Mouse (Mus musculus): ENCODE data around the gene Ccdc9b. TPM values are rescaled to one million over a fixed set of nuclear protein-coding genes. Genes with fewer than 3 reads are reported as not detected.

The Ccdc9b gene
- polyA plus RNA-seq, 1 experiment from 2014 or later, result 0.19 TPM

DNA sequence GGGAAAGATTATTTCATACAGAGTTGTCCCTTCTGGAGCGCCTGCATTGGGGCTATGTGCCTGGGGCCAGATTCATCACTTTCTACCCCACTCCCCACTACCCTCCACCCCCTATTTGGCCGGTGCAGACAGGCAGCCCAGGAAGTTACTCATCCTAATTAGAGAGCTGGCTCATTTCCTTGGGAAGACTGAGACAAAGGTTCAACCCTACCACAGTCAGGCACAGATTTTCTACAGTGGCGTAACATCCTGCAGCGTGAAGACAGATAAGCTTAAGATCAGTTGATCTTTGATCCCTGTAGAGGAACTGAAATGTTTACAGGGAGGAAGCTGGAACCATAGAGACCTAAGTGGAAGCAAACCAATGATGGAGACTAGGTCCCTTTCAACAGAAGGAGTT, 19.8 kb upstream of the Ccdc9b start:
- DNase-seq (ENCODE audit: low spot score) (no peak), ATAC-seq (replicated peaks; ENCODE audit: low FRiP score) (no peak)
- peaks cover 6% of the 10 kb centered on the region; the same call in 1 of the 2 replicates for H3K27me3 ChIP-seq (replicated peaks; ENCODE audit: control insufficient read depth, insufficient read depth, low read length)
- no peaks in the 10 kb centered on the region for H3K36me3 ChIP-seq (ENCODE audit: control insufficient read depth, insufficient read depth, low read length)
- no peak overlapping the region for H3K9ac ChIP-seq (ENCODE audit: low read depth, low read length)
- no peak overlapping the region for H3K4me2 ChIP-seq
- no peak overlapping the region for H3K4me3 ChIP-seq (ENCODE audit: low read depth, low read length)
- H3K9me3 ChIP-seq (ENCODE audit: control insufficient read depth, low read length), result no peaks in the 10 kb centered on the region
- H3K4me1 ChIP-seq (replicated peaks; ENCODE audit: control insufficient read depth, insufficient read depth, low read length), result peaks cover 20% of the 10 kb centered on the region
- WGBS, result 28% methylated on average over 4 of the region's 4 CpGs
- no peak overlapping the region for H3K27ac ChIP-seq (ENCODE audit: low read depth, low read length)

DNA sequence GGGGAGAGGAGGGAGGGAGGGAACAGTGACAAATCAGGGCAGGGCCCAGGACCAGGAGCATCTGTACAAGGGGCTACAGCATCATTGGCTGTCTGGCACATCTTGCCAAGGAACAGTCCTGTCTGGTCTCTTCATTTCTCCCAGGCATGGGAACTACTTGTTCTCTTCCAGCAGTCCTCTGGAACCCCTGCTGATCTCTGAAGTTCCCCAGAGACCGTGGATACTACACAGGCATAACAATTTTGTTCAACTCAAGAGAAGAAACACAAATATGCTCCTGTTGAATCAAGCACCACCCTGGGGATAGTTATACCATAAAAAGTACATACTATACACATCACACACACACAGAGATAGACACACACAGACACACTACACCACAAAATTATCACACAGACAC, 18.7 kb upstream of the Ccdc9b start:
- Histone ChIP-seq H3K9ac (ENCODE audit: low read depth, low read length) (no peak overlapping the region), H3K9me3 (ENCODE audit: control insufficient read depth, low read length) (no peaks in the 10 kb centered on the region), H3K4me3 (ENCODE audit: low read depth, low read length) (no peak overlapping the region), H3K4me2 (no peak overlapping the region), H3K27me3 (replicated peaks; ENCODE audit: control insufficient read depth, insufficient read depth, low read length) (peaks cover 6% of the 10 kb centered on the region; the same call in 1 of the 2 replicates), H3K36me3 (ENCODE audit: control insufficient read depth, insufficient read depth, low read length) (no peaks in the 10 kb centered on the region), H3K4me1 (replicated peaks; ENCODE audit: control insufficient read depth, insufficient read depth, low read length) (peaks cover 14% of the 10 kb centered on the region), H3K27ac (ENCODE audit: low read depth, low read length) (no peak overlapping the region)
- DNase-seq (ENCODE audit: low spot score) (no peak), ATAC-seq (replicated peaks; ENCODE audit: low FRiP score) (no peak)
- WGBS, result 46% methylated on average over 1 of the region's 1 CpGs

DNA sequence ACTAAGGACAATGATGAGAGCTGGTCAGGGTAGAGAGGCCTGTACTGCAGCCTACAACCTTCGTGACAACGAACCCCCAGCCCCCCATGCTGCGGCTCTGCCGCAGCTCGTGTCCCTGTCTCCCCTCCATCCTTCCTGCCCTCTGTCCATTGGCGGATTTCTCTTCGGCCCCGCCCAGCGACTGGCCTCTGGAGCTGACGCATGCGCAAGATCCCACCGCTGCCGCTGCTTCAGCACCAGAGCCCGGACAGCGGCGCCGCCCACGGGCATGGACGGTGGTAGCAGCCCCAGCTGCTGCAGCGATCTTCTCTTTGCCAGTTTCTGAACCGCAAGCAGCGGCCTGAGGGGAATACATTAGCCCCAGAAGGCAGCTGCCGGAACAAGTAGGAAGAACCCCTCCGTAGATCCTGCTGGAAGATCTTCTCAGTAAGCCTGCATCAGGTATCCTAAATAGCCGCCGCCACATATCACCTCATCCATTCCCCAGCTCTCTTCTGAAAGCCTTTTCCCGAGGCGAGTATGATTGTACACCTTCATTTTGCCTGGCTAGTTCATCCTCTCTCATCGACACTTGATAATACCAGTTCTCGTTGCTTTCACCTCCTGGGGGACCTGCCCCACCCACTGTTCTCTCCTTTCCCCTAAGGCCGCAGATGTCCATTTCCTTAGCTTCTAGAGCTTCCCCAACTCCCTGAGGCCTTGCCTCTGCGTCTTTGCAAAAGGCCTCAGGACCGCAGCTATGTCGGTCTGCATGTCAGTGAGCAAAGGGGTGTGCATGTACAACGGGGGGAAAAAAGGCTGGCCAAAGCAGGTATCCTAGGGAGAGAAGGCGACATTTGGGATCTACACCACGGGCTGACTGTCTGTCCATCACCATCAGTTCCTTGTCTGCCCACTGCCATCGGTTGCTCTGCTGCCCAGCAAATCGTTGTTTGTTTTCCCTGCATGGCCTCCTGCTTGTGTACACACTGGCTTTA, 17.3 kb upstream of the Ccdc9b start, which contains the start of gene Disp2:
Gene Disp2, plus strand, starts transcription at position 216 of the 977 bp plus-strand sequence.
- Histone ChIP-seq H3K4me3 (ENCODE audit: low read depth, low read length) (peak within 1 kb of the TSS; percentile 39), H3K27me3 (replicated peaks; ENCODE audit: control insufficient read depth, insufficient read depth, low read length) (peaks cover 6% of the 10 kb centered on the region; the same call in 1 of the 2 replicates), H3K27ac (ENCODE audit: low read depth, low read length) (no peak within 1 kb of the TSS), H3K36me3 (ENCODE audit: control insufficient read depth, insufficient read depth, low read length) (no peaks in the 10 kb centered on the region), H3K4me2 (peak within 1 kb of the TSS; percentile 72), H3K9ac (ENCODE audit: low read depth, low read length) (no peak within 1 kb of the TSS), H3K4me1 (replicated peaks; ENCODE audit: control insufficient read depth, insufficient read depth, low read length) (peaks cover 14% of the 10 kb centered on the region), H3K9me3 (ENCODE audit: control insufficient read depth, low read length) (no peaks in the 10 kb centered on the region)
- ATAC-seq (replicated peaks; ENCODE audit: low FRiP score) (peak; percentile 79), DNase-seq (ENCODE audit: low spot score) (peak; percentile 92)
- WGBS, result 13% methylated on average over 39 of the region's 39 CpGs

DNA sequence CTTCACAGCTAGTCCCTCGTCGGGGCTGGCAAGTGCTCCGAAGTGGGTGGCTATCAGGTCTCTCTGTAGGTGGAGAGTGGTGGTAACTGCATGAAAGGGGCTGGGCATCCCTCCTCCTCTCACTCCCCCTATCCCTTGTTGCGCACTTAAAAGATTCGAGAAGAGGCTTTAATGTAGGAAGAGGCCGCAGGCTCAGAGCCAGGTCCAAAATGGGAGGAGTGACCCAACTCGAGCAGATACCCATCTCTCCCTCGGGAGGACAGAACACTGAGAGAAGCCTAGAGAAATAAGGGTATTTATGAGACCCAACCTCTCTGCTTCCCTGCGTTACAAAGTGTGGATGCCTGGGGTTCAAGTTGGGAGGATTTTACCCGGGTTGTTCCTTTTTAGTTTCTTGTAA, 16.6 kb upstream of the Ccdc9b start:
- 21% methylated on average over 10 of the region's 10 CpGs for WGBS
- ATAC-seq (replicated peaks; ENCODE audit: low FRiP score), result no peak
- Histone ChIP-seq H3K36me3 (ENCODE audit: control insufficient read depth, insufficient read depth, low read length) (no peaks in the 10 kb centered on the region), H3K4me3 (ENCODE audit: low read depth, low read length) (peak overlapping the region; percentile 39), H3K27me3 (replicated peaks; ENCODE audit: control insufficient read depth, insufficient read depth, low read length) (peaks cover 6% of the 10 kb centered on the region; the same call in 1 of the 2 replicates), H3K9ac (ENCODE audit: low read depth, low read length) (no peak overlapping the region), H3K9me3 (ENCODE audit: control insufficient read depth, low read length) (no peaks in the 10 kb centered on the region), H3K4me2 (peak overlapping the region; percentile 72), H3K27ac (ENCODE audit: low read depth, low read length) (no peak overlapping the region), H3K4me1 (replicated peaks; ENCODE audit: control insufficient read depth, insufficient read depth, low read length) (peaks cover 14% of the 10 kb centered on the region)
- DNase-seq (ENCODE audit: low spot score), result no peak

DNA sequence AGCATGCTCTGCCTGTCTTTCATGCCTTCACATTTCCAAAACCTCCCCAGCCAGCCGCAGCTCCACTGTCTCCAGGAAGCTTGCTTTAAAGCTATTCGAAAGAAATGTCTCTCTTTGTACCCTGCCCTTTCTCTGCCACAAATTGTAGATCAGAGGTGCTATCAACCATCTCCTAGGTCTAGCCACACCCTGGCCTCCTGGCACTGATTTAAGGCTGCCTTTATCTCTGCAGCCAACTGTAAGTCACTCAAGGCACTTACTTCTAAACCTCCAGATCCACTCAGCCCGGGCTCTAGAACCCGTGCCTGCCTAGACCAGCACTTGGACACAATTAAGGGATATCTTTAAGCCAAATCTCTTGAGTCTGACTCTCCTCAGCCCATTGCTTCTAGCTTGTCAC, 16.0 kb upstream of the Ccdc9b start:
- Histone ChIP-seq H3K4me1 (replicated peaks; ENCODE audit: control insufficient read depth, insufficient read depth, low read length) (peaks cover 14% of the 10 kb centered on the region), H3K36me3 (ENCODE audit: control insufficient read depth, insufficient read depth, low read length) (no peaks in the 10 kb centered on the region), H3K27ac (ENCODE audit: low read depth, low read length) (no peak overlapping the region), H3K9me3 (ENCODE audit: control insufficient read depth, low read length) (no peaks in the 10 kb centered on the region), H3K9ac (ENCODE audit: low read depth, low read length) (no peak overlapping the region), H3K4me3 (ENCODE audit: low read depth, low read length) (no peak overlapping the region), H3K4me2 (no peak overlapping the region), H3K27me3 (replicated peaks; ENCODE audit: control insufficient read depth, insufficient read depth, low read length) (peaks cover 6% of the 10 kb centered on the region; the same call in 1 of the 2 replicates)
- ATAC-seq (replicated peaks; ENCODE audit: low FRiP score) (no peak), DNase-seq (ENCODE audit: low spot score) (no peak)
- WGBS, result 65% methylated on average over 4 of the region's 4 CpGs

DNA sequence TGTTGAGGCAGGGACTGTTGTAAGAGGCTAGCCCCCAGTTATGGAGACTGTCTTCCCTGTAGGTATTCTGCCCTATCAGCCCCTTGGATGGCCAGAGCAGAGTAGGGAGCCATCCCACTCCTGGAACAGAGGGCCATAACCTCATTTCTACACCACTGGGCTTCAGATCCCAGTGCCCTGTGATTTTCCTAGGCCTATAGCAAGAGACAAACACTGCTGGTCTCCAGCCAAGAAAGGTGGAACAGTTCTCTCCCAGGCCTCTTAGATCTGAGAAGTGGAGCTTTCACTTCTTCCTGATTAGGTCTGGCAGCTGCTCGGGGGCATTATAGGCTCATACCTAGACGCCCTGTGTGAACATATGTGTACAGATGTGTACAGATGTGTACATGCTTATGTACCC, 13.8 kb upstream of the Ccdc9b start:
- Histone ChIP-seq H3K9me3 (ENCODE audit: control insufficient read depth, low read length) (no peaks in the 10 kb centered on the region), H3K27me3 (replicated peaks; ENCODE audit: control insufficient read depth, insufficient read depth, low read length) (peaks cover 6% of the 10 kb centered on the region; the same call in 1 of the 2 replicates), H3K4me1 (replicated peaks; ENCODE audit: control insufficient read depth, insufficient read depth, low read length) (peaks cover 11% of the 10 kb centered on the region), H3K36me3 (ENCODE audit: control insufficient read depth, insufficient read depth, low read length) (no peaks in the 10 kb centered on the region), H3K4me2 (no peak overlapping the region), H3K9ac (ENCODE audit: low read depth, low read length) (no peak overlapping the region), H3K27ac (ENCODE audit: low read depth, low read length) (no peak overlapping the region), H3K4me3 (ENCODE audit: low read depth, low read length) (no peak overlapping the region)
- ATAC-seq (replicated peaks; ENCODE audit: low FRiP score) (no peak), DNase-seq (ENCODE audit: low spot score) (no peak)
- 69% methylated on average over 2 of the region's 2 CpGs for WGBS

DNA sequence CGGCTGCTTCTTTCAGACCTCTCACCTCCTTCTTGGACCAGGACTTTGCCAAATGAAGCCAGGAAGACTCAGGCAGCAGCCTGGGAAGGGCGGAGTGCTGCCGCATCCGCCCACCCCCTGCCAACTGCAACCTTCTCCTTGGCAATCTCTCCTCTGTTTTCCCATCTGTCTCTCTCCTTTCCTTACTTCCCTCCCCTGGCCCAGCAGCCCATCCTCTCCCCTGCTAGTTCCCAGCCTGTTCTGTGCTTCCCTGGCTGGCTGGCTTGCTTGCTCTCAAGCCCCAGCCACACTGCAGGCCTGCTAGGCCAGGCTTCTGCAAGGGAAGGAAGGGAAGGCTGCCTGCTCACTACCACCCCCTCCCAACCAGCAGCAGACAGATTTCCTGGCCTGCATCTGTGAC, 13.4 kb upstream of the Ccdc9b start:
- Histone ChIP-seq H3K36me3 (ENCODE audit: control insufficient read depth, insufficient read depth, low read length) (no peaks in the 10 kb centered on the region), H3K4me2 (no peak overlapping the region), H3K9ac (ENCODE audit: low read depth, low read length) (no peak overlapping the region), H3K27ac (ENCODE audit: low read depth, low read length) (no peak overlapping the region), H3K4me3 (ENCODE audit: low read depth, low read length) (no peak overlapping the region), H3K9me3 (ENCODE audit: control insufficient read depth, low read length) (no peaks in the 10 kb centered on the region), H3K4me1 (replicated peaks; ENCODE audit: control insufficient read depth, insufficient read depth, low read length) (peaks cover 11% of the 10 kb centered on the region), H3K27me3 (replicated peaks; ENCODE audit: control insufficient read depth, insufficient read depth, low read length) (peaks cover 6% of the 10 kb centered on the region; the same call in 1 of the 2 replicates)
- ATAC-seq (replicated peaks; ENCODE audit: low FRiP score) (no peak), DNase-seq (ENCODE audit: low spot score) (no peak)
- WGBS, result 74% methylated on average over 3 of the region's 4 CpGs

DNA sequence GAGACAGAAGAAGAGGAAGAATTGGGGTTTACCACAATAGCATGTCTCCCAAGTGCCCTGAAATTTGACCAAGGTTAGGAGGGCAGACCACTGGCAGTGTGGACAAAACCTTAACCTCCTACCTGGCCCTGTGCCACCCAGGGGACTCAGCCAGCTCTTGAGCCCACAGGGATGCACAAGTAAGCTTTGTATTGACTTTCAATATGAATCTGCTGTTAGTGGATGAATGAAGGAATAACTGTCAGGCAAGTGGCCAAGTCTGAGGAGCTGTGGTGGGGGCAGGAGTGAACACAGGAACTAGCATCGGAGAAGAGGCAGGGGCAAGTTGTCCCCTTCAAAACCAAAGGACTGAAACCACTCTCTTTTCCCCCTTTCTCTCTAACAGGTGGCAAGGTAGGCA, 12.9 kb upstream of the Ccdc9b start:
- no peak for ATAC-seq (replicated peaks; ENCODE audit: low FRiP score)

More for the DNA sequence above, 12.9 kb upstream of the Ccdc9b start:
- 35% methylated on average over 1 of the region's 1 CpGs for WGBS
- no peak overlapping the region for H3K4me2 ChIP-seq
- no peak overlapping the region for H3K4me3 ChIP-seq (ENCODE audit: low read depth, low read length)
- no peaks in the 10 kb centered on the region for H3K36me3 ChIP-seq (ENCODE audit: control insufficient read depth, insufficient read depth, low read length)
- no peak for DNase-seq (ENCODE audit: low spot score)
- H3K27me3 ChIP-seq (replicated peaks; ENCODE audit: control insufficient read depth, insufficient read depth, low read length), result peaks cover 6% of the 10 kb centered on the region; the same call in 1 of the 2 replicates
- H3K9ac ChIP-seq (ENCODE audit: low read depth, low read length), result no peak overlapping the region
- no peaks in the 10 kb centered on the region for H3K9me3 ChIP-seq (ENCODE audit: control insufficient read depth, low read length)
- peaks cover 11% of the 10 kb centered on the region for H3K4me1 ChIP-seq (replicated peaks; ENCODE audit: control insufficient read depth, insufficient read depth, low read length)
- H3K27ac ChIP-seq (ENCODE audit: low read depth, low read length), result no peak overlapping the region

Data from liver, embryonic 11.5 days (tissue).